Mouse (Mus musculus) B cell, adult 2 months (primary cell): ENCODE measurements around the gene Snd1.

ENCODE experiments used
- DNase-seq, 2 experiments: peaks; one replicate each; pipeline ENCODE4 v3.0.0; 2022

The Snd1 gene

DNA sequence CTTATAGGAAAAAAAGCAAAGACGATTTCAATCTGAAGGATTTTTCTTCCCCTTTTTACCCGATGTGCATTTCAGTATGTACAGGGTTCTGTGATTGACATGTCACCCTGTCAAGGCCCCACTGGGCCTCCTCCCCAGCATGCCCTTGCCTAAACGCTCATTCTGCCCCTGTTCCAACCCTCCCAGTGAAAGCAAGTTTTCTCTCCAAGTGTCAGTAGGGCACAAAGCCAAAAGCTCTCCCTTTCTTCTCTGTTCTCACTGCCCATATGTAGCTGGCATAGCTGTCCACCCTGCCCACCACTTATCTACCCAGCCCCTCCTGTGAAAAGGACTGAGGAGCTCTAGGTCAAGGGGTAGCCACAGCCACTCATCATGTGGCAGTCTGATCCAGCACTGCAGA is 374.4 kb downstream of the Snd1 start:
- DNase-seq, result no peak

DNA sequence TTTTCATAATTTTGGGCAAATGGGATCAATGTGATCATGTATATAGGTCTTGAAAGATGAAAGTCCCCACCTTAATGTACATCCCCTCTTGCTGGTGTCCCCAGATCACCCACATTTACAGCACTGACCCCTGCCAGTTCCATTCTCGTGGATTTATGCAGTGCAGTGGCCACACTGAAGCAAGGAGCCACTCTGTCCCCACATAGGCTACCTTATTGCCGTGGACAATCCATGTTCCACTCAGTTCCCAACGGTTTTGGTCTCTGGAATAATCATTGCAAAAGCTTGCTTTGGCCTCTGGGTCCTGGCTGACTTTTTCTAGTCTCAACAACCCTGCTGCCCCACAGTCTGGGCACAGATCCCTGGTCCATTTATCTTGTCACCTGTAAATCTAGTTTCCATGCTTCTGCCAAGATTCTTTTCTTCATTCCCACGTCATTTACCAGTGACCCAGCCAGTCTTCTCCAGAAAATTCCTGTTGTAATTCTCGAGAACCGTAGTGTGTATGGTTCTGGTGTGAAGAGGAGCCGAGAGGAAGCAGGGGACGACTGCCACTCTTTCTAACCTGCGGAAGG is 375.5 kb downstream of the Snd1 start:
- DNase-seq, result no peak

DNA sequence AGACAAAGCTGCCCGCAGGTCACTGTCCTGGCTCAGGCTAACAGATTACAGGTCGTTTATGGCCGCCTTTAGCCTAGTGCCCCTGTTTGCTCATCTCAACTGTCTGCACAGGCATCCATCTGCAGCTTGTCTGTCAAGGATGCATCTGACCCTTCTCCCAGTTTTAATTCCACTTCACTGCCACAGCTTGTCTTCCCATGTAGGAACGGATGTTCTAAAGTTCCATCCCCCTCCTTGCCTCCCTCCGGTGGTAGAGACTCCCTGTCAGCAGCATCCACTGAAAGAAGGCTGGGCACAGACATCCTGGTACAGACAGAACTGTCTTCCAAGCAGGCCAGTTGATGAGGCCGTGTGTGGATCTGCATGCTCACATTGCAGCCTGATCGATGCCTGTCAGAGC is 377.4 kb downstream of the Snd1 start:
- no peak for DNase-seq

DNA sequence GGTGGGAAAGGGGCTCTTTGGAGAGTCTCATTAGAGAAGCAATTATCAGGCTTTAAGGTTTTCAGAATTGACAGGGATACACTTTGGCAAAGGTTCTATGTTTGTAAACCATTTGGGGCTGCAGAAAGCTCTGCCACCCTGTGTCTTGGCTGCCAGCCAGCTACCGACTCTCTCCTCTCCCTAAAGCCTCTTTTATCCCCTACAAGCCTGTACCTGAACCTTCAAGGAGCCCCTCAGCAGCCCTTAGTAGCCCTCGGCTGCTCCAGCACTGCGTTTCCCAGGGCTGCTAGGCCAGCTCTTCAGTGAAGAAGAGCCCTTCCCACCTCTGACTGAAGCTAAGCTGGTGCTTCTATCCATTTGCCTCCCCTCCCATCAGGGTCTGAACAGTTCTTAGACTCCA is 378.2 kb downstream of the Snd1 start:
- no peak for DNase-seq

DNA sequence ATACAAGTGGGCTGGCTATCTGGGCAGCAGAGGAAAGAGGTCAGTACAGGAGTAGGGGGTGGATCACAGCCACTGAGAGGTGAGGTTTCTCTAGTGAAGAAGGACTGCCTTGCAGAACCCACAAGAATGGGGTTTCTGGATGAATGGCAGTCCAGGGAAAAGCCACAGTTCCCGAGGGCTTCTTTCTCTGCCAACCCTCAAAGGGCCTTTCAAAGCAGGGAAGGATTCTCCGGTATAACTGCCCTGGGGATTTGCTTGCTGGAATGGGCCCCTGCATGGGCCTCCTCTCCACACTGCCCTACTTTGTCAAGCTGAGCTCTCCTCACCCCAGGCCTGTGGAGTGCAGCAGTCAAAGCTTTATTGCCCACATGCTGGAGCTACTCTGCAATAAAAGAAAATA is 378.7 kb downstream of the Snd1 start:
- DNase-seq, result no peak

DNA sequence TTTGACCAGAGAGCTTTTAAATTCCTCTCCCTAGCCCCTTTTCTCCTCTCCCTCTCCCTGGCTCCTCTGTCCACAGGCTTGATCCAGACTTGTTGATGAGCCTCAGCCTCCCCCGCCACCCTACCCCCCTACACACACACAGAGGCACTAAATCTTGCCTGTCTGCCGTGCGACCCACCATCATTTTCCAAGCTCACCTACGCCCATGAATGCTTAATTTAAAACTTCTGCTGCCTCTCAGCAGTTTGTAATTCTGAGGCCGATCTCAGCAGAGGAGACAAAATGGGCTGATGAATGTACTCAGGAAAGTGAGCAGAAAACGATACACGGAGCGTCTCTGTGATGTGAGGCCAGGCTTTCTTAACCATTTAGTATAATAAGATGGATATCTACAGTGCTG is 379.7 kb downstream of the Snd1 start:
- no peak for DNase-seq

DNA sequence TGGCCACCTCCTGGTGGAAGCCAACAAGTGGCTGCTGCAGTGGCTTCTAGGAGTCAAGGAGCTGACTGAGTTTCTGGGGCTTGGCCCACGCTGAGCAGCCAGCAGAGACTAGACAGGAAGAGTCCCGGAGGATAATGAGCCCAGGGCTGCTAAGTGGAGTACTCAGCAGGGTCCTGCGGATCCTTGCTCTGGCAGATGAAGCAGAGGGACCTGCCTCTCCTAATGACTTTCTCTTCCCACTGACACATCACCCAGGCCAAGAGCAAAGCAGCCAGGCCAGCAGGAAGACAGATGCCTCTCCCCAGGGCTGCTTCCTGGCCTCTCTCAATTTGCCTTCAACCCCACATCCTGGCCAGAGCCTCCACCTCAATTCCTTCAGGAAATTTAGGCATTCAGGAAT is 380.5 kb downstream of the Snd1 start:
- no peak for DNase-seq

DNA sequence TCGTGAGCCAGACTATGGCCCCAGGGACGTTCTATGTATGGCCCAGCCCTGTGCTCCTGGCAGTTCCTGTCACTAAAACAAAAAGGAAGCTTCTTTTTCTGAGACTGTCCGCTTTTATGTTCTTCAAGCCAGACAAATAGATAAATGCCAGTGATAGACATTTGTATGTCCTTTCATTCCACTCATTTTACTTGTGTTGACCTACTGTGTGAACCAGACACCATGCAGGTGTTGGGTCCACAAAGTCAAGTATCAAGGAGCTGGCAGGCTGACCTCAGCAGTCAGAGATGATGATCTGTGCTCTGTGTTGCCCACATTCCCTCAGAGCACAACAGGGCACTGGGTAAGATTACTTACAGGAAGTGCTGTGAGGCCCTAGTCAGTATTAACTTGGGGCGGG is 381.9 kb downstream of the Snd1 start:
- DNase-seq, result no peak

DNA sequence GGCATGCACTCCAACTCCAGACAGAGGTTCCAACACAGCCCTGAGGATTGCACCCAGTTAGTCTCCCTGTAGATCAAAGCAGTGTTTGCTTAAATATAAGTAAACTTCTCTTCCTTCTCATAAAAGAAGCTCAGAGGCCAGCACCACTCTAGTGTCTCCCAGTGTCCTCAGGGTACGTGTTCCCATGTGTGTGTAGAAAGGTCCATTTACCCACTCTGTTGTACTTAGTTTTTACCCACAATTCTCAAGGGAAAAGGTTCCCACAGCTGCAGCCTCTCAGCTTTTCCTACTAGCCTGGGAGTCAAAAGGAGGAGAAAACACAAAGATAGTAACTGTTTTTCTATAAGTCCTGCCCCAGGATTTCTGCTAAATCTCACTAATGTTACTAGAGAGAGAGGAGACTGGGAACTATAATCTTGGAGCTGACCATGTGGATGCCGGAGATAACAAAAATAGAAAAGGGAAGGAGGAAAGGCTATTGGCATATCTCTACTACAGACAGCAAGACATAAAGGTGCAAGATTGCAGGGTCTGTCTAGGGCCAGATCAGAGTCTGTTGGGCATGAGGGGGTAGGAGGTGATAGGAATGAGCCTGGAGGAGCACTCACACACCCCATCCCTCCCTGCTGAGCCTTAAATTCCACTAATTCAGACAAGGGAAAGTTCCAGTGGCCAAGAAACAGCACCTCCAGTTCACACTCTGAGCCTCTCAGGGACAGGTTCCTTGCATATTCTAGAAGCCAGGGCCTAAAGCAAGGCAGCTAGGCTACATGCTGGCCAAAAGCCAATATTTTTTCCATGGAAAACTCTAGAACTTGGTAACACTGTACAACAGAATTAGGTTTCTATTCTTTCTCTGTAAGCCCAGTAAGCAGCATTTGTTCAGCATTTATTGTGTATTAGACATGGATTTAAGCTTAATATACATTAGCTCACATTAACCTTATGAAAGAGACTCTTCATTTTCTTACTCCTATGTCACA is 382.6 kb downstream of the Snd1 start:
- DNase-seq, result no peak

DNA sequence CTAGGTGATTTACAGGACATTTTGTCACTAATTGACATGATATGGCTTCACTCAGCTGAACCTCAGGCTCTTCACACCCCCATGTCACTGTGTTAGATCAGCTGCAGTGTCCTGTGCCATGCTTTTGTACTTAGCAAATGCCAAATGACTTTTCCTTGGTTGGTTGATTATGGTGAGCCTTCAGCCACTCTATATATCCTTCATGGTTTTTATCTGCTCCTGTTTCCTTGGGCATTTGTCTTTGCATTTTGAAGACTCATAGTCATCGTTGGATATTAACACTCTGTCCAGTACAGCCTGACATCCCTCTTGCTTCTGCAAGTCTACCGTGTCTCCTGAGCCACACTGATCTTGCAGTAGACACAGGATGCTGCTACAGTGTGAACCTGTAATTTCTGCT is 384.2 kb downstream of the Snd1 start:
- no peak for DNase-seq

DNA sequence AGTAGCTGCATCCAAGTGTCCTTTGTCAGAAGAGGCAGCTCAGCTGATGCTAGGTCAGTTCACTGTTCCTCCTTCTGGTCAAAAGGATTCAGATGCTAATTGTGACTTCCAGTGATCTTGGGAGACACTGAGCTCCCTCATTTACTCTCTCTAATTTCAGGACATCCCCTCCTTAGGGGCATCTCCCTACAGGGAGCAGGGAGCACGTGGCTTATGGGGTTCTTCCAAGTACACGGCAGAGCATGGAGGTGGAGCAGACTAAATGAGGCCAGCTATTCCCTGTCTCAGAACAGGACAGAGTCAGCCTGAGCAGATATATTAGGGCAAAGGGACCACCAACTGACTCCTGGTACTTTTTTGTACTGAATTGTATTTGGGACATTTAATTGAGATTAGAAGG is 385.5 kb downstream of the Snd1 start:
- no peak for DNase-seq

DNA sequence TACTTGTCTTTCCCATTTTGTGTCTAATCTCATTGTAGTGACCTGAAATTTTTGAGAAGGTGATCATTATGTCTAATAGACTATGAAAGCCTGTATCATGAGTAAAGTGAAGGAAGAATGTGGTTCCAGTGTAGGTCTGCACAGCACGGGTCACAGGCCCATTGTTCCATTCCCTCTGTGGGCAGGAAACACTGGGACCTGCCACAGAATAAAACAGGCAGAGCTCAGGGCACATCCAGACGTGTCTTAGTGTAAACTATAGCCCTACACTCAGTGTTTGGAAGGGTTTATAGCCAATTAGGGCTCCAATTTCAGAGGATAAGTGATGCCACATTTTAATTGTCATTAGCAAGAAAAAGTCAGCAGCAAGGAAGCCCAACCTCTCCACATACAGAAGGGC is 386.0 kb downstream of the Snd1 start:
- no peak for DNase-seq

DNA sequence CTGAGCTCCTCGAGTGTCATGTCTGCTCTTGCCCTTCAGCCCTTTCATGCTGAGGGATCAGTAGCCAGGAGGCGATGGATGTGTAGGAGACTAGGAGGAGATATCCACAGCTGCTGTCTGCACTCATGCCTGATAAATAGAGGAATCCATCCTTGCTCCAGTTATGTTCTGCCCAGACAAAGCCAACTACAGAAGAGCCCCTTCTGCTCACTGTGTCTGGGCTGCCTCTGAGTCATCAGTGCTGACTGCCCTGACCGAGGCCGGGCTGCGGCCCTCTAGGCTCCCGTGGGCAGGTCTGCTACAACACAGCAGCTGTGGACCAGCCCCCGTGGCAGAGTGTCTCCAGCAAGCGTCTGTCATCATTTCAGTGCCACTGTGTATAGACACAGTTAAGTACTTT is 387.4 kb downstream of the Snd1 start:
- no peak for DNase-seq

DNA sequence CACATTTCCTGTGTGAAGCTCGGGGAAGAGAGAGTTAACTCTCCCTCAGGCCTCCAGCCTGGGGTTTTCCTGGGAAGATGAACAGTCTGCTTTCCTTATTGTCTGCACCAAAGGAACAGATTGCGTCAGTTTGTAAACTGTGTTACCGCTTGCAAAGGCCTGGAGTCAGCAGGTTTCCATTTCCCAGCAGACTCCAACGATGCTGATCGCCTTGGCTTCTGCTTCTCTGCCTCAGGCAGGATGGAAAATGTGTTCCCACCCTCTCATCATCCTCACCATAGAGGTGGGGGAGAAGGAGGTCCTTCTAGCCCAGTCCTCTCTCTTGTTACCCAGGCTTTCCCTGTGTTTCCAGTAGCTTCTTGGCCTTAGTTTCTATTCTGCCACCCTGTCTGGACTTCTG is 389.7 kb downstream of the Snd1 start:
- DNase-seq, result no peak

DNA sequence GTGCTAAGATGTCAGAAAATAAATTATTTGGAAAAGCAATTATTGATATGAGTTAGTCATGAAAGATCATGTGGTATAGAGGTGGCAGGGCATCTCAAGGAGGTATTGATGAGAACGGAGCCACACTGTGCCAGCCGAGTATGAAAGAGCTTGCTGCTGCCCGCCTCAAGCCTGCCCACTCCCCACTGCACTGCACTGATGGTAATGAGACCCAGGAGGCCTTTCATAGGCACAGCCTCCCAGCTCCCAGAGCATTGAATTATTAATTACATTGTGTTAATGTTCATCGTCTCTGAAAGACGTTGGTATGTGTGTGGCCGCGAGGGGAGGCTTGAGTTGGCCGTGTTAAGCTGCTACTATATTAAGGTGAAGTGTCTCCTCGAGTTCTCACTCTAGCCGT is 390.2 kb downstream of the Snd1 start:
- no peak for DNase-seq

DNA sequence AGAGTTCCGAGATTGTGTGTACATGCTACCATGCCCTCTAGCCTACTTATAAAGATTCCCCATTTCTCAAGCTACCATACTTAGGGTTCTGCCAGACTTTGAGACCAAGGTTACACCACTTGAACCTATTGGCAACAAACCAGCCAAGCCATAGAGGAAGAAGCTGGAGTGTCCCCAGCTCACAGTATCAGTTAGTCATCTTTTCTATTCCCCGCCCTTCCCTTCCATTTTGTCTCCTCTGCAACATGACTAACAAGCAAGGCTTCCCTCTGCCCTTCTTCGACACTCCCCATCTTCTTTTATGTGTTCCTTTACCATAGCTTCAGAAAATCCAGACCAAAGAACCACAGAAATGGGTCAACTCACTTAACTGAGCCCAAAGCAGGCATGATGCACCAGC is 391.3 kb downstream of the Snd1 start:
- DNase-seq, result no peak

DNA sequence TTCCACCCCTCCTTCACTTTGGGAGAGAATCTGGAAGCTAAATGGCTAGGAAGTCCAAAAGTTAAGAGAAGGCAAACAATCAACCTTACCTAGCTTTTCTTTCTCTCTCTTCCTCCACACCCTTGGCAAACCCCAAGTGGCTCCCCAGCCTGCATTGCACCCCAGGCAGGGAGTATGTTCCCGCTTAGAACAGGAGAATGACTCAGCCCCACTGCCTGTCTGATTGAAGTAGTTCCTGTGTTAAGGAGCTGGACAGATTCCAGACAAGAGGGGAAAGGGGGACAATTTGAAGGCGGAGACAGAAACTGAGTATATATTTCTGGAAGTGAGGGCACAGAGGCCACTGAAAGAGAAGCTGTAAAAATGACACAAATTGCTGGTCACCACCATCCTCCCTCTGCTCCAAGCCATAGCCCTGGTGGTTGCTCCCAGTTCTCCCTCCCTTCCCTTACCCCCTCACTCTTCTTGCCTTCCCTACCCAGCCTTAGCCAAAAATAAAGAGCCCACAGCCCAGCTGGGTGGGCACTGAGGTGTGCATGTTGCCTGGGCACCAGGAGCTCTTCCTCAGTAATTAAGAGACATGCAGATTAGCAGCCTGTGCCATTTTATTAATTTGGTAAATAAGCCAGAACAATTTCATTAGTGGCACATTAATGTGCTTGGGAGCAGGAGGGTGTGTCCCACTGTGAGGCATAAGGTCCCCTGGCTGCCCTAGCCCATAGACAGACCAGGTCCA is 392.7 kb downstream of the Snd1 start:
- no peak for DNase-seq

DNA sequence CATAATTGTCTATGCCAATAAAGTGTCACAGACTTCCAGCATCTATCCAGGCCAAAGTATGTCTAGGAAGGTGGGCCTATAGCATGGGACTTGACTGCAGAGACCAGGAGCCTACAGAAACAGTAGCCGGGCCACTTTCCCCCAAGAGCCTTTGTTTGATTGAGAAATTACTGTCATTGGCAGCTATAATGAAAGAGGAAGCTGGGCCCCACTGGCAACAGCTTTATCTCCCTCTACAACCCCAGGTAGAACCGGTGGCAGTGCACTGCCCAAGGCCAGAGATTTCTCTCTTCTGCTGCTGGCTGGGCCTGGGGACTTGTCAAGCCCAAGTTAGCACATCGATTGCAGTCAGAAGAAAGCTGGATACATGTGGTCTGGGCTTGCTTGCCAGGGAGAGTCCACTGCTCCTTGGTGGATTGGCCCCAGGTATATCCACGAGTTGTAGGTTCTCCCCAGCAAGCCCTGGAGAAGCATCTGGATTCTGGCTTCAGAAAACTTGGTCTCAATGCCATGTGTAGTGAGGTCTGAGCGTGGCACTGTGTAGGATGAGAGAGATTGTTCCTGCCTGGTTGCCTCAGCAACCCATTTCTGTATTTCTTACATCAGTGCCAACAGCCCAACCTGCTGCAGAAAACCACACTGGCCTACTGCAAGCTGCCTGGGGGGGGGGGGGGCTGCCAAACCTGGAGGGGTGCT is 396.9 kb downstream of the Snd1 start:
- DNase-seq, result no peak

DNA sequence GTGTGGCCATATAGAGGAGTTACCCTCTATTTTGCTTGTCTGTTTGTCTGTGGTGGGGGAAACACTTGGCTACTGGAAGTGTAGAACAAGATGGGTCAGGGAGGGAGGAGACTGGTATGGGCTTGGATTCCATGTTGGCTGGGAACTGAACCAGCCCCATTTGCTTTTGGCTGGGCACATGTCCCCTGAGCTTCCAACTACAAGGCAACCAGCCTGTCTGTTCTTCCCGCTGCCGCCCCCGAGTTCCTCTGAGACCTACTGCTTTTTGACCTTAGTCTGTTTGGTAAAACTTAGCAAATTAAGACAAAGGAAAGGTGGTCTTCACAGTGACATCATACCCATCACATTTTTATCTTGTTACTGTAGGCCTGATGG is 397.5 kb downstream of the Snd1 start:
- DNase-seq, result no peak

DNA sequence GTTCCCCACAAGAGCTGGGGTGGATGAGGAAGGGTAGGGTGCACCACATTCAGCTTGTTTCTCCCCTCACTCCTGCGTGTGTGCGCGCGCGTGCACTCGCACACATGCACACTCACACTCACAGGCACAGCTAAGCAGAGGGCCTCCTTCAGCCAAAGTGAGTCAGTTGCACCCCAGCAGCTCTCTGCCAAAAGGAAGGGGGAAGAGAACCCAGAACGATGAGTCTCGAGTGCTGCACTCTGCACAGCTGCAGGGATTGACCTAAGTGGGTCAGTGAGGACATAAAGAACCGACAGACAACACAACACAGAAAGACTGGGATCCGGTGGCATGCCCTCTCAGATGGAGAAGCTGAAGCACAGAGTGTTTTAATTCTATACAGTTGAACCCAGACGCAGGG is 399.1 kb downstream of the Snd1 start:
- DNase-seq, result no peak

DNA sequence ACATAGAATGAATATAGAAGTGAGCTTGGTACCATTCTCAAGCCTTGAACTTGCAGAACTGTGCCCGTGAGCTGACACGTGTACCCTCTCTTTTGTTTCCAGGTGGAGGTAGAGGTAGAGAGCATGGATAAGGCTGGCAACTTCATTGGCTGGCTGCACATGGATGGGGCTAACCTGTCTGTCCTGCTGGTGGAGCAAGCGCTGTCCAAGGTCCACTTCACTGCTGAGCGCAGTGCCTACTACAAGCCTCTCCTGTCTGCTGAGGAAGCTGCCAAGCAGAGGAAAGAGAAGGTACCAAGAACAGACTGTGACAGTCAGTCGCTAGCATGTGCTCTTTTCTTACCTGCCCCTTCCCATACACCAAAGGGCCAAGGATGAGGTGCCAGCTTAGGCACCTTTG is 399.8 kb downstream of the Snd1 start:
- no peak for DNase-seq

DNA sequence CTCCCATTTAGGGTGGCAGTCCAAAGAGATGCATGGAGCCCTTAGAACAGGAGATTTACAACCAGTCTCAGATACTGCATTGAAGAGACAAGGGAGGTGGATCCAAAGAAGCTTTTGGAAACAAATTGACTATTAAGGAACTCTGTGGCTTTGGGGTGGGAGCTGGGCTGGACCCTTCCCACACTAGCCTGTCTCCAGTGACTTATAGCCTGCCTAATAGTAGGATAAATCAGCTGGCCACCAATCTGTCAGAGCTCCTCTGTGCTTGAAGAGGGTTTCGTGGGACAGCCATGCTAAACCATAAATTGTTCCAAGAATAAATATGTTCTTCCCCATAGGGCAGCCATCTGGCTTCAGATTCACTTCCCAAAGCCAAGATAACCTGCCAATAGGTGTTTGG is 400.4 kb downstream of the Snd1 start:
- DNase-seq, result no peak

DNA sequence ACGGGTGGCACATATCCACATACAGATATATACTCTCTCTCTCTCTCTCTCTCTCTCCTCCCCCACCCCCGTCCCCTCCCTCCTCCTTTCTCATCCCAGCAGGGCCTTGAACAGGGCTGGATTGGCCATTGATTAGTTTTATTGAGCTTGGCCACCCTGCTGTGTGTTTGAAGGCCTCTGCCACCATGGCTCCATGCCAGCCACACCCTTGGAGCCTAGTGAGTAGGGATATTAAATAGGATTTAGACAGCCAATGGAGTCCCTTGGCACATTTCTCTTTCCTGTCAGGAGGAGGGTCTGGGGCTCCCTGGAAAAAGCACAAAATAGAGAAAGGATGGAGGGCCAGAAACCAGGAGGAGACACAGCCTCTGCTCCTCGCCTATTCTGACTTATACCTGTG is 401.6 kb downstream of the Snd1 start:
- no peak for DNase-seq
